Mouse (Mus musculus) myocyte (in vitro differentiated cells): ENCODE data around the gene Eps8. TPM values are rescaled to one million over a fixed set of nuclear protein-coding genes. Genes with fewer than 3 reads are reported as not detected.
"Not testable (repeated sequence)": the region's sequence is repeated elsewhere in the genome, so short reads cannot be mapped to it uniquely, and the experiment has no call there.

Experiments
- H3K27me3 ChIP-seq: one replicate; pipeline ENCODE4 v1.6.1; 2011; ENCODE audit not compliant: control insufficient read depth, insufficient read depth, insufficient read length
- H3K36me3 ChIP-seq: one replicate; pipeline ENCODE4 v1.6.1; 2011; ENCODE audit not compliant: control insufficient read depth, insufficient read depth
- H3K4me2 ChIP-seq: one replicate; pipeline ENCODE4 v1.6.1; 2011; ENCODE audit warnings: low read depth, control low read depth
- H3K4me3 ChIP-seq: one replicate; pipeline ENCODE4 v1.5.1; 2011; ENCODE audit warnings: mild to moderate bottlenecking, control low read depth, moderate library complexity
- H3K79me2 ChIP-seq: one replicate; pipeline ENCODE4 v1.6.1; 2011; ENCODE audit not compliant: control insufficient read depth, insufficient read depth
- H3ac ChIP-seq: one replicate; pipeline ENCODE4 v1.6.1; 2011; ENCODE audit not compliant: control insufficient read depth, insufficient read length
- CEBPB ChIP-seq: IDR thresholded peaks from 2 replicates; pipeline ENCODE4 v1.6.1; 2011; ENCODE audit warnings: mild to moderate bottlenecking, moderate library complexity; ENCODE audit not compliant: poor library complexity, insufficient read depth, severe bottlenecking
- E2F4 ChIP-seq: IDR thresholded peaks from one replicate; pipeline ENCODE4 v1.6.1; 2011; ENCODE audit warnings: mild to moderate bottlenecking, control low read depth, moderate library complexity; ENCODE audit not compliant: insufficient read depth
- MAX ChIP-seq: IDR thresholded peaks from one replicate; pipeline ENCODE4 v1.6.1; 2011; ENCODE audit warnings: low read depth, mild to moderate bottlenecking, control low read depth
- MYOD1 ChIP-seq, 3 experiments: IDR thresholded peaks; one replicate each; pipeline ENCODE4 v1.6.1; 2011; ENCODE audit warnings: control low read depth in 2 of 3, low read depth in 2 of 3, mild to moderate bottlenecking in 2 of 3, moderate library complexity in 1 of 3; ENCODE audit not compliant: insufficient read length in 2 of 3, control insufficient read depth in 1 of 3
- MYOG ChIP-seq, 3 experiments: IDR thresholded peaks; one replicate each; pipeline ENCODE4 v1.6.1; 2011; ENCODE audit warnings: control low read depth in 2 of 3, low read depth in 2 of 3, mild to moderate bottlenecking in 2 of 3; ENCODE audit not compliant: insufficient read length in 2 of 3, control insufficient read depth in 1 of 3, insufficient read depth in 1 of 3
- POLR2A ChIP-seq: IDR thresholded peaks from one replicate; pipeline ENCODE4 v1.6.1; 2011; ENCODE audit warnings: low read depth, mild to moderate bottlenecking, control low read depth, moderate library complexity; ENCODE audit not compliant: insufficient read length
- POLR2AphosphoS2 ChIP-seq: IDR thresholded peaks from one replicate; pipeline ENCODE4 v1.6.1; 2011; ENCODE audit warnings: low read depth, control low read depth; ENCODE audit not compliant: insufficient read length
- REST ChIP-seq: IDR thresholded peaks from one replicate; pipeline ENCODE4 v1.6.1; 2011; ENCODE audit warnings: mild to moderate bottlenecking, control low read depth, moderate library complexity; ENCODE audit not compliant: insufficient read depth, insufficient read length
- SRF ChIP-seq: IDR thresholded peaks from one replicate; pipeline ENCODE4 v1.6.1; 2011; ENCODE audit warnings: low read depth; ENCODE audit not compliant: control insufficient read depth, insufficient read length
- TCF12 ChIP-seq: IDR thresholded peaks from one replicate; pipeline ENCODE4 v1.6.1; 2011; ENCODE audit warnings: mild to moderate bottlenecking, control low read depth; ENCODE audit not compliant: poor library complexity, insufficient read depth, severe bottlenecking
- TCF3 ChIP-seq: IDR thresholded peaks from one replicate; pipeline ENCODE4 v1.6.1; 2011; ENCODE audit warnings: low read depth, control low read depth; ENCODE audit not compliant: insufficient read length
- USF1 ChIP-seq: IDR thresholded peaks from one replicate; pipeline ENCODE4 v1.6.1; 2011; ENCODE audit warnings: low read depth, mild to moderate bottlenecking, control low read depth, moderate library complexity
- polyA plus RNA-seq: library from polyadenylated mRNA; unstranded; fragments of >200 nt; fragmentation: generic; extraction: Trizol; gene quantifications from one replicate; pipeline ENCODE4 v1.2.1, GENCODE M21; 2012; ENCODE audit warnings: missing spikeins

Eps8 gene
- polyA plus RNA-seq, 1 experiment = 12.4 TPM

DNA sequence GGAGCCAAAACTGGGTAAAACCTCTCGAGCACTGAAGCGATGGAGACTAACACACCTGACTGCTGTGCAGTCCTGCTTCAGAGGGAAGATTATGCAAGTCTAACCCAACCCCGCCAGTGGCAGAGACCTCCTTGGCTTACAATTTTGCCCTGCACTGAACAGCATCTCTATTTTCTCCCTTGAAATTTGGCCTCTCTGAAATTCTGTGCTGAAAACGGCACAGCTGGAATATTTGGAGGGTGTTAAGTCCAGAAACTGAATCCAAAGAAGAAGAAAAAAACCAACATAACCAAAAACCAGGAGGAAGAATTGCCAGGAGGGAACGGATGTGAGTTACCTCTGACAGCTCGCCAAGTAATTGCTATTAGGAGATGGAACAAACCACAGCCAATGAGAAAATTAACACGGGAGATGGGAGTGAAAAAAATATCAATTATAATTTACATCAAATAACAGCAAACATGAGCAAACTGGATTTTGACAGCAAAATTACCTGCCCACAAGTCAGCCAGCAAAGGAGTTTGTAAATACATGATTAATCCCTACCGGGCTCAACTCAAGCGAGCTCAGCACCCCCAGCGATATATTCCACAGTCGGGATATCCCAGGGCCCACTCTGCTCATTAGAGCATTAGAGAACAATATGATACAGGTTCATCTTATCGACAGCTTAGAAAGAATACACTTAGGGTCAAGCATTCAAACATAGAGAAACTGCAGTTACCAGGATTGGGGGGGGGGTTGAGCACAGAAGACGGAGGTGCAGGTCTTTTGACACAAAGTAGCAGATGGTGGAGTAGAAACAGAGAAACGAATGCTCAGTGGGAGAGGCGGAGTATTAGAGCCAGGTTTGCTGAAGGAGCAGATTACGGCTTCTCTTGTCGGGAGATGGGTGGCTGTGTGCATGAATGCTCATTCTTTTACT is 161.2 kb downstream of the Eps8 start:
- H3ac ChIP-seq = no peak overlapping the region
- TF ChIP-seq E2F4 (no peak), TCF3 (no peak)

GRCm38 (mm10) chr6:137492582-137492981 is 162.1 kb downstream of the Eps8 start:
- no peak overlapping the region for H3K4me2 ChIP-seq
- no peak overlapping the region for H3ac ChIP-seq
- H3K79me2 ChIP-seq = no peaks in the 10 kb centered on the region
- H3K4me3 ChIP-seq = no peak overlapping the region
- H3K36me3 ChIP-seq = peaks cover 8% of the 10 kb centered on the region
- H3K27me3 ChIP-seq = no peaks in the 10 kb centered on the region
- TF ChIP-seq CEBPB (no peak), SRF (no peak)

More for the DNA sequence above, 161.2 kb downstream of the Eps8 start:
- H3K4me2 ChIP-seq = no peak overlapping the region
- peaks cover 8% of the 10 kb centered on the region for H3K36me3 ChIP-seq
- H3K79me2 ChIP-seq = no peaks in the 10 kb centered on the region
- no peak overlapping the region for H3K4me3 ChIP-seq
- H3K27me3 ChIP-seq = no peaks in the 10 kb centered on the region

- no peaks in the 10 kb centered on the region for H3K79me2 ChIP-seq
- H3K4me3 ChIP-seq = no peak overlapping the region
- TF ChIP-seq TCF3 (no peak), E2F4 (no peak), MAX (no peak), USF1 (no peak), SRF (no peak), POLR2AphosphoS2 (no peak), CEBPB (no peak), POLR2A (no peak), TCF12 (no peak)
- no peak overlapping the region for H3ac ChIP-seq
- no peaks in the 10 kb centered on the region for H3K27me3 ChIP-seq
- no peak overlapping the region for H3K4me2 ChIP-seq
- H3K36me3 ChIP-seq = peaks cover 7% of the 10 kb centered on the region
Observed at GRCm38 (mm10) chr6:137491659-137492058, 163.0 kb downstream of the Eps8 start.

- Histone ChIP-seq H3K79me2 (no peaks in the 10 kb centered on the region), H3K27me3 (no peaks in the 10 kb centered on the region), H3K4me2 (no peak overlapping the region), H3K36me3 (peaks cover 8% of the 10 kb centered on the region), H3K4me3 (no peak overlapping the region), H3ac (no peak overlapping the region)
- no peak for TF ChIP-seq SRF
- no peak for TF ChIP-seq REST
- no peak for TF ChIP-seq POLR2AphosphoS2
- no peak for TF ChIP-seq USF1
- no peak for TF ChIP-seq TCF12
Observed at GRCm38 (mm10) chr6:137490115-137490514, 164.6 kb downstream of the Eps8 start.

DNA sequence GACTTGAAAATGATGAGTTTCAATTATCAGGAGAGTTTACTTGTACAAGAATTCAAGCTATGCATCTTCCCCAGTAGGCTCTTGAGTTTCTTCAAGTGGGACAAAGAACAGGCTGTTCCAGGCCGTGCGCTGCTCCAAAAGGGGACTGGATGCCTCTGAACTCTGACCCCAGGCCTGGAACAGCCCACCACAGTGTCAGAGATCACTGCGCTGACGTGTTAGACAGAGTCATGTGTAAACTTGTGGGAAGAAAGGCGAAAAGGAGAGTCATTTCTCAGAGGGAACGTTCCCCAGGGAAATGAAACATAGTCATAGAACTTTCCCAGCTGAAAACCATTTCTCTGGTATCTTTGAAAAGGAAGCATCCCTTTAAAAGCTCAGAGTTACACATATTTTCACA is 167.2 kb downstream of the Eps8 start:
- Histone ChIP-seq H3K4me3 (no peak overlapping the region), H3K79me2 (no peaks in the 10 kb centered on the region), H3ac (no peak overlapping the region), H3K36me3 (peaks cover 8% of the 10 kb centered on the region), H3K4me2 (no peak overlapping the region), H3K27me3 (no peaks in the 10 kb centered on the region)
- TF ChIP-seq SRF (no peak), MYOG (IDR thresholded peaks at IDR 0.05; ENCODE audit: control insufficient read depth in 1 of 3, insufficient read depth in 1 of 3, insufficient read length in 2 of 3, low read depth in 2 of 3) (no peak)

DNA sequence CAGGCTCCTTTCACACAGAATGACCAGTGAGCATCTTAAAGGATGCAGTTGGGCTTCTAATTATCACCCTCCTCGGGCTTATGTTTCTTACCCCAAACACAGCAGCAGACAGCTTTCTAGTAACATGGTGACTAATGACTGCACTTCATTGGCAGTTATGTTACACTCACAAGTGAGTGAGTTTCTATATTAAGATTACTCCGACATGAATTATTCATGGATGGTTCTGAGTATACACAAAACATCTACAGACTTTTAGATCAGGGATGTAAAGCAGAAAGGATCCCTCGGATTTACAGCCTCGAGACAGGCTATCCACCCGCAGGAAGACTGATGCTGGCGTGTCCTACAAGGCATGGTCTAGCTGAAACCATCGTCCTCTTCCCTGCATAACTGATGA is 171.8 kb downstream of the Eps8 start:
- Histone ChIP-seq H3K36me3 (peaks cover 22% of the 10 kb centered on the region), H3ac (no peak overlapping the region)

GRCm38 (mm10) chr6:137475695-137476094 is 179.0 kb downstream of the Eps8 start:
- H3K4me3 ChIP-seq, H3K4me2 ChIP-seq, H3K27me3 ChIP-seq, H3ac ChIP-seq, H3K79me2 ChIP-seq: not testable (repeated sequence)
- peaks cover 22% of the 10 kb centered on the region for H3K36me3 ChIP-seq

More for the DNA sequence above, 171.8 kb downstream of the Eps8 start:
- TF ChIP-seq MYOD1 (IDR thresholded peaks at IDR 0.05; ENCODE audit: control insufficient read depth in 1 of 3, insufficient read length in 2 of 3, low read depth in 2 of 3) (no peak), SRF (no peak), POLR2A (no peak), TCF3 (no peak), TCF12 (no peak), E2F4 (no peak), POLR2AphosphoS2 (no peak), MAX (no peak), REST (no peak), USF1 (no peak), CEBPB (no peak), MYOG (IDR thresholded peaks at IDR 0.05; ENCODE audit: control insufficient read depth in 1 of 3, insufficient read depth in 1 of 3, insufficient read length in 2 of 3, low read depth in 2 of 3) (no peak)
- H3K27me3 ChIP-seq = no peaks in the 10 kb centered on the region
- H3K79me2 ChIP-seq = no peaks in the 10 kb centered on the region
- no peak overlapping the region for H3K4me2 ChIP-seq
- no peak overlapping the region for H3K4me3 ChIP-seq
